Mouse (Mus musculus) inflammation-experienced regulatory T-cells, adult 6 months (primary cell): ENCODE results near the gene Magix. TPM values are rescaled to one million over a fixed set of nuclear protein-coding genes. Genes with fewer than 3 reads are reported as not detected.
A peak's percentile ranks its signal among the peaks of the same experiment; 100 is the strongest.

Source experiments
- ATAC-seq: one replicate; pipeline ENCODE4 v1.8.0; 2017
- polyA plus RNA-seq, 3 experiments: library from polyadenylated mRNA; unstranded; fragments of 100-300 nt; shearing (Covaris generic); gene quantifications; one replicate each; pipeline ENCODE4 v1.2.1; 2017

Gene Magix
- polyA plus RNA-seq, 3 experiments from 2014 or later: not detected

DNA sequence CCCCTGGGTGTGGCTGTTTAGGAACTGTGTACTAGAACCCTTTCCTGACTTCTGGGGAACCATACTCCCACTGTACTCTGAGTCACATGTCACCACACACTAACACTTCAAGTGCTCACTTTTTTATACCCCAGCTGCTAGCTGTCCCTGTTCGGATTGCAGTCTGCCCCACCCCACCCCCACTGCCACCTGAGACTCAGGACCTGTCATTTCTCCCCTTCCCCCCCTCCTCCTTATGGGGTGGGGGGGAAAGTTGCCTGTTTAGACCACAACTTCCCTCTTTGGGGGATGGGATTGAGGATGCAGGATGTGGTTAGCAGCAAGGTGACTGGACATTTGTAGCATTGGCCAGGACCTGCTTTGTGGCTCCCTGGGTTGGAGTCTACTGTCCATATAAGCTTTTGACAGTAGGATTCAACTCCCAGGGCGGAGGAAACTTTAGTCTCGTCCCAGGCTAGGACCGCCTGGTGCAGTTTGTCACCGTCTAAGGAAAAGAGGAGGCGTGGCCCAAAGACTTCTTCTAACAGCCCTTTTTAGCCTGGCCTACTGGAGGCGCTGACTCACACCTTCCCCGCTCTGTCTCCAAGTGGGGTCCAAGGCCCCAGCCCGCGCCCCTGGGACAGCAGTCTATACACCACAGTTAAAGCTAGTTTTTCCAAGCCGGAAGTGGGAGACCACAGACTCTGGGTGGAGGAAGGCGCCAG, 7.3 kb downstream of the Magix start:
- ATAC-seq: peak; percentile 38

DNA sequence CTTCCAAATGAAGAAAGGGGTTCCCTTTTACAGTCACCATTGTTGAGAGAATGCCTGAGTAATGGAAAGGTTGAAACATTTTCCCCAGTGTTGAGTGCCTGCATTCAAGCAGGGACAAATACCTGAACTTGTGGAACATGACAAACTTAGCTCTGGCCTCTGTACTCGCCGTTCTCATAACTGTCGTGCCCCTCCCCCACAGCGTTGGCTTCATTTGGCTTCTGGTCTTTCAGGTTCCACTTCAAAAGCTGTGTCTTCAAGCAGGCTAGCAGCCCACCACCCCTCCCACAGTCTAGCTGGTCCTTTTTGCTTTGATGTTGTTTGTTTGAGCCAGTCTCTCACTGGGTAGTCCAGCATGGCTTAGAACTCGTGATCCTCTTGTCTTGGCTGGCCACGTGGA, 8.3 kb downstream of the Magix start:
- no peak for ATAC-seq

DNA sequence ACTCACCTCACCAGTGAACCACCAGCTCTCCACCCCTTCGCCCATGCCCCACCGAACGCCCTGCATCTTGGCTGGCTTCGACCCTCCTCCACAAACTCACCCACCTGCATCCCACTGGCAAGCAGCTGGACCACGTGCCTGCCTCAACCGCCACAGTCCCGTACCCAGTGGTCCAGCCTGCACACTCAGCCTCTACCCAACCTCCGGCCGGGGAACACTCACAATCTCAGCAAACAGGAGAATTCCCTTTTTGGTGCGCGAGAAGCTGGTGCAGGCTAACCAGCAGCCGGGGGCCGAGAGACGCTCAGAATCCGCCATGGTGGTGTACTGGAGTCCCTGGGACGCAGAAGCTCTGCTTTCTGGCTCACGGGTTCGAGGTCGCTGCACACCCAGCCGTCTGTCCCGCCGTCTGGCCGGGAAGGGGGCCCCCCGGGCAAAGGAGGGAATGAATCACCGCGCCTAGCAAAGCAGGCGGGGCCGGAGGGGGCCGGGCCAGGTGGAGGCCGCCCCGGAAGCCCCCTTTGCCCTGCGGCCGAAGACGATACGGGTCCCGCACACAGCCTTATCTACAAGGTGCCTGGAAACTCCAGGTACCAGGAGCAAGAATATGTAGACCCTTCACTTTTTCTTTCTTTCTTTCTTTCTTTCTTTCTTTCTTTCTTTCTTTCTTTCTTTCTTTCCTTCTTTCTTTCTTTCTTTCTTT, 10.0 kb downstream of the Magix start, which contains the start of gene Plp2:
TSS of gene Plp2 (minus strand) at position 470 of the 703 bp plus-strand sequence.
- ATAC-seq: peak; percentile 20

DNA sequence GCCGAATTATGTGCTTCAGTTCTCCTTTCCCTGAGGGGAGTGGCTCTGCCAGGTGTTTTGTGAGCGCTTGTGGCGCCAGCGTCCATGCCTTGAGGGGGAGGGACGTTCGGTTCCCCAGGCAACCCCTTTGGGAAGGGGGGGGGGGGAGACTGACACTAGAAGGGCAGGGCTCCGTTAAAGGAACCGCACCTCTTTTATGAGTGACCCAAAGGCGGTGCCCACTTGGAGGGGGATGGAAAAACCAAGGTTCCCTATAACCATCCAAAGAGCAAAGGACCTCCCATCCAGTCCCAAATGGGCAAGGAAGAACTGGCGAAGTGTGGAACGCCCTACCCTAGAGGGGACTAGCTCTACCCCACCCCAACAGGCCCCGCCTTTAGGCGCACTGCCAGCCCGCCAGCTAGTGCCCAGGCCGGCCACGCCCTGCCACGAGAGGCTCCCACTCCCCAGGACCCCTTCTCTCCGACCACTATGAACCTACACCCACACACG, 10.6 kb downstream of the Magix start:
- ATAC-seq: peak; percentile 26

DNA sequence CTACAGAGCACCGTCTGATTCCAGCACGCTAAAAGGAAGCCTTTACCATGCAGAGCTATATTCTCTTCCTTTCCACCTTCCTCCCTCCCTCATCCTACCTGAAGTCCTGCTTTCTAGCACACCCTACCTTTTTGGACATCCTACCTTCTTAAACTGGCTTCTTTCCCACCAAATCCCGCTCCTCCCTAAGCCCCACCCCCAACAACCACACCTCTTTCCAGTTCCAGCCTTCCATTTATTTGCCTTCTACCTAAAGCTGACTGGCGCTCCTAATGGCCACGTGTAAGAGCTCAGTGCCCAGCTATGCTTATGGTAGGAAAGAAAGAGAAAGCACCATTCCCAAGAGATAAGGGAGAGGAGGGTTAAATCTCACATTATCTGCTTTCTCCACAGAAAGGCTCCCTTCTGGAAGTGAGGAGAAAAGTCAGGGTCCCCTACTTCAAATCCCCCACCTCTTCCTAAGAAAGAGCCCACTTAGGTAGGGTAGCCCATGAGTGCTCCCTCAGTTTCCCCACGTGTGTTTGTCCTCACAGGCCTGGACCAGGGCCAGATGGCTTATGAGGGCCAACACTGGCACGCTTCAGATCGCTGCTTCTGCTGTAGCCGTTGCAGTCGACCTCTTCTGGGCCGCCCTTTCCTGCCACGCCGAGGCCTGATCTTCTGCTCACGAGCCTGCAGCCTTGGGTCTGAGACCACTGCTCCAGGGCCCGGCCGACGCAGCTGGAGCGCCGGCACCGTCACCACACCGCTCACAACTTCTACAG, 15.1 kb downstream of the Magix start:
- ATAC-seq: no peak

DNA sequence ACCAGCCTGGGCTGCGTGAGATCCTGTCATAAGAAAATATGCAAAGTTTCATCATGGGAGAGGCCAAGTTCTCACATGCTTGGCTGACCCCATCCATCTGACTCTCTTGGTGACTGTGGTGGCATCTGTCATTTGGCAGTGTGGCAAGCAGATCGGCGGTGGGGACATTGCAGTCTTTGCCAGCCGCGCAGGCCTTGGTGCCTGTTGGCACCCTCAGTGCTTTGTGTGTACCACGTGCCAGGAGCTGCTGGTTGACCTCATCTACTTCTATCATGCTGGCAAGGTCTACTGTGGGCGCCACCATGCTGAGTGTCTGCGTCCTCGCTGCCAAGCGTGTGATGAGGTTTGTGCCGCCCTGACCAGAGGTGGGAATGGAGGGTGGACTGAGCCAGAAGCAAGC, 16.3 kb downstream of the Magix start:
- ATAC-seq: no peak

DNA sequence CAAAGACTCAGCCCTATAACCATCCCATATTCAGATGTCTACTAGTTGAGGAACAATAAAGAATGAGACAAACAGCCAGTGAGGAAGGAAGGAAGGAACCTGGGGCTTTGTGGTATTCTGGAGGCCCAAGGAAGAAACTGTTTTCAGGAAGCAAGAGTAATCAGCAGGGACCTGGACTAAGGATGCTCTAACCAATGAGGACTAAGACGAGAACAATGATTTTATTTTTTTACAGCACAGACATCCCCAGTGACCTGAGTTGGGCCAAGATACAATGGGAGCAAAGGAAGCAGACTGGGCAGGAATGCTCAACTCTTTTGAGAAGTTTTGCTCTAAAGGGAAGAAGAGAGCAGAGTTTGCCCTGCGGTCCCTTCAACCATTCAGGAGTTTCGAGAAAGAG, 18.1 kb downstream of the Magix start:
- ATAC-seq: no peak

DNA sequence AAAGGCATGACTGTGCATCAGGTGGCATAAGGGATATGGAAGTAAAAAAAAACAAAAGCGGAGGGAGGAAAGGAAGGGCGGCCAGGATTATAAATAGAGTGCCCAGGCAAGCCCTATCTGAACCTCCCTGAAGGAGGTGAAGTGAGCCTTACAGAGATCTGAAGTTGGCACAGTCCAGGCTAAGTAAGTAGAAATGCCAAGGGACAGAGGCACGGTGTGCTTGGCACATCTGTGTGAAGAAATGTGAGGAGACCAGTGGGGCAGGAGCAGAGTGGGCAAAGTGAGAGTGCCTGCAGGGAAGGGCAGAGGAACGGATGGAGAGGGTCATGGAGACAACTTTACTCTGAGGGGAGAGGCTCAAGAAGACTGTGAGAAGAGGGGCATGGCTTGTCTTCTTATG, 20.0 kb downstream of the Magix start:
- ATAC-seq: no peak

DNA sequence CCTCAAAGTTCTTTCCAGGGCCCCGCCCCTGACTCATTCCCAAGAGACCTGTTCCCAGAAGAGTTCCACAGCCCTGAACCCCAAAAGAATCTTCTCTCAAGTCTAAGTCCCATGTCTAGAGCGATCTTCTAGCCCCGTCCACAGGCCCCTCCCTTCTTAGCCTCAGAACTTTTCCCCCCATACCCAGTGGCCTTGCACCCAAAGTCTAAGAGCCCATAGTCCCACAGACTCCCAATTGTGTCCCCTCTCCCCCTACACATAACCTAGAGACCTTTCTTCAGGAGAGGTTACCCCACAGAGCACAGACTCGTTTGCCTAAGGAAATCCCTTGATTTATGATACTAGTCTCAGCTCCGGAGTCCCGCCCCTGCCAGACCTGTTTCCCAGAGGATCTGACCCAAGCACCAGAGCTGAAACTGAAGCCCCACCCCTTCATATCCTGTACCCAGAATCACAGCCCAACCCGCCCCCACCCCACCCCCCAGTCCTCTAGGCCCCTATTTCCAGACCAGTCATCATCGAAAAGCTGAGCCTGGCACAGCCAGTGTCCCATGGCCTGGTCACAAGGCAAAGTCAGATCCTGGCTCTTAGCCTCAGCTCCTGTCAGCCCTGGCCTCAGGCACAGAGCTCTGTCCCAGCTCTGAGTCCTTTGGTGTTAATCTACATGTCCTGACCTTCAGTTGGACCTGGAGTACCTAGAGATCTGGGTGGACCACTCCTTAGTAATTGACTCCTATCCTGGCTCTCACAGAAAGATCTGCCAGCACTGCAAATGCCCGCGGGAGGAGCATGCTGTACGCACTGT, 22.1 kb downstream of the Magix start:
- no peak for ATAC-seq

DNA sequence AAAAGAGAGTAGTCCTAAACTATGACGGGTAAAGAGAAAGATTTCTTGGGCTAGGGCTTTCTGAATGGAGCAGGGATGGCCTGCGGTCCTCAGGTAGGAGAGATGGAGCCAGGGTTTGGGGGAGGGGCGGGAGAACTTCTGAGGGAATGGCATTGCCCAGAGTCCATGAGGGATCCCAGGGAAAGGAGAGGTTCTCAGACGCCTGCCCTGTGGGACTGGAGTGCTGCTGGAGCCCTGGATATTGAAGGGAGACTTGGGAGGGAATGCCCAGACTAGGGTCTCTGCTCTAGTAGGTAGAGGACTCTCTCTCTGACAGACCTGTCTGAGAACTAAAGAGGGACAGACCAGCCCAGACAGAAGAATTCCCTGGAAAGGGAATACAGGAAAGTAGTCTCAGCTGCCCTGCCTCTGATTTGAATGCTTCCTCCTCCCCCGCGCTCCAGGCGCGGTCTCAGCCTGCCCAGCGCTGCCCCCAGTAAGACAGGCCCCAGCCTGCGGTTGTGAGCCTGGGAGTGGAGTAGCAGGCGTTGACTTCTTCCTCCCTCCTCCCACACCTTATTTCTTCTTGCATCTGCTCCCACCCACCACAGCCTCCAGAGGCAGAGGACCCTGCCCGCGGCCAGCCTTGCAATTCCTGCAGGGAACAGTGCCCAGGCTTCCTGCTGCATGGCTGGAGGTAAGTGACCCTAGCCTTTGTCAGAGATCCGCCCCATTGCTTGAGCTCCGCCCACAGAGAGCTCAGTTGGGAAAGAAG, 22.8 kb downstream of the Magix start:
- no peak for ATAC-seq

DNA sequence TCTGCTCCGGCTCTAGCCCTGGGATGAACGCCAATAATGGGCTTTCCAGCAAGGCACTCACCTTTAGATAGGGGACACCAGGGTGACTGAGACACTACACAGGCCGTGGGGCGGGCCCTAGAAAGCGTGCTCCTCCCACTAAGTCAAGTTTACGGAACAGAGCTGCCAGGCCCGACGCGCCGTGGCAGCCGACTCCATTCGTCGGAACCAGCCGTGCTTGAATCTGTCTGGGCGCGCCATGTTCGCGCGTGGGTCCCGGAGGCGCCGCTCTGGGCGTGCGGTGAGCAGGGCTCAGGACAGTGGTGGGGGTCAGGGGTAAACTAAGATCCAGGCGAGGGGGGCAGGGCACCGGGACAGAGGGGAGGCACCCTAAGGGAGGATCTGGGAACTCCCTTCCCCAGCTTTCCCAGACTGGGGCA, 23.8 kb downstream of the Magix start, which contains the start of gene Prickle3:
TSS of gene Prickle3 (plus strand) at position 40 of the 419 bp plus-strand sequence.
- peak; percentile 96 for ATAC-seq

DNA sequence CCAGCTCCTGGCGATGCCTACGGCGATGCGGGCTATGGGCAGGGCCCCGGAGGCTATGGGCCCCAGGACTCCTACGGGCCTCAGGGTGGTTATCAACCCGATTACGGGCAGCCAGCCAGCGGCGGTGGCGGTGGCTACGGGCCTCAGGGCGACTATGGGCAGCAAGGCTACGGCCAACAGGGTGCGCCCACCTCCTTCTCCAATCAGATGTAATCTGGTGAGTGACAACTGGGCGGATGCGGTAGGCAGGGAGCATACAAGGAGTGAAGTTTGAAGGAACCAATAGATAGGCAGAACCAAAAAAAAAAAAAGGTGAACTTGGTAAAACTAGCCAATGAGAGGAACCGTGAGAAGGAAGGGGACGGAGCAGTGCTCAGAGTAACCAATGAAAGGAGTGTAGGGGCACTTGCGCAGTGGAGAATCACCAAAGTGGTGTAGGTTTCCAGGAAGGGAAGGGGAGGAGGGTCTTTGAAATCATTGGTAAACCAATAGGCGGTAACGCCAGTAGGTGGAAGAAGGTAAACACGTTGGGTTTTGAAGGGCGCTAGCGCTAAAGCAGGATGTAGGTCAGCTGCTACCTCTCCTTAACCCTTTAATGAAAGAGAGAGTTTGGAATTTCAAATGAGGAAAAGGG, 32.3 kb downstream of the Magix start:
- peak; percentile 91 for ATAC-seq

DNA sequence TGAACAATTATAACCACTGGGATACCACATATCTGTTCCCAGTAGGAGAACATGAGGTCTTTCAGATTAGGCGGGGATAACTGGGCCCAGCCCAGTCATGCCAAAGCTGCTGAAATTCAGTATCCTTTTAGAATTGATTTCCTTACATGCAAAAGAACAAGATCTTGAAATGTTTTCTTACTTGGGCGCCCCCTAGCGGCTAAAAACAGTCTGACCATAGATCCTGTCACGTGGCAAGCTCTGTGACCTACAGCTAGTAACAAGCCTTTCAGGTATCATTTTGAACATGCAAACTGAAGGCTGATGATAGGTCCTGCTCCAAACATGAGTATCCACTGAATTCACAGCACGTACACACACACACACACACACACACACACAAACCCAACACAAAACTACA, 35.7 kb downstream of the Magix start:
- ATAC-seq: peak; percentile 20

DNA sequence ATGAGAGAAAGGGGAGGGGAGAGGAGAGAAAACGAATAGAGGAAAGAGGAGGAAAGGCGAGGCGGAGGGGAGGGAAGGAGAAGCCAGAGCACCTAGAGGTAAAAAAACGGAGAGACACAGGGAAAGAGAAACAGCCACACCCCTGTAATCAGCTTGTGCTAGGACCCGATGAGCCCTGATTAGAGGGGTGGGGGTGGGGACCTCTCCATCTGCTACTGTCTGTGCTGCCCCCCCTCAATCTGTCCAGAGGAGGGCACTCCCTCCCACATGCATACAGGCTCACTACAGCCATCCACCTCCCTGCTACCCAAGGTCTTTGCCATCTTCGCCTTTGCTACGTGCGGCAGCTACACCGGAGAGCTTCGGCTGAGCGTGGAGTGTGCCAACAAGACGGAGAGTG, 40.3 kb downstream of the Magix start:
- no peak for ATAC-seq

DNA sequence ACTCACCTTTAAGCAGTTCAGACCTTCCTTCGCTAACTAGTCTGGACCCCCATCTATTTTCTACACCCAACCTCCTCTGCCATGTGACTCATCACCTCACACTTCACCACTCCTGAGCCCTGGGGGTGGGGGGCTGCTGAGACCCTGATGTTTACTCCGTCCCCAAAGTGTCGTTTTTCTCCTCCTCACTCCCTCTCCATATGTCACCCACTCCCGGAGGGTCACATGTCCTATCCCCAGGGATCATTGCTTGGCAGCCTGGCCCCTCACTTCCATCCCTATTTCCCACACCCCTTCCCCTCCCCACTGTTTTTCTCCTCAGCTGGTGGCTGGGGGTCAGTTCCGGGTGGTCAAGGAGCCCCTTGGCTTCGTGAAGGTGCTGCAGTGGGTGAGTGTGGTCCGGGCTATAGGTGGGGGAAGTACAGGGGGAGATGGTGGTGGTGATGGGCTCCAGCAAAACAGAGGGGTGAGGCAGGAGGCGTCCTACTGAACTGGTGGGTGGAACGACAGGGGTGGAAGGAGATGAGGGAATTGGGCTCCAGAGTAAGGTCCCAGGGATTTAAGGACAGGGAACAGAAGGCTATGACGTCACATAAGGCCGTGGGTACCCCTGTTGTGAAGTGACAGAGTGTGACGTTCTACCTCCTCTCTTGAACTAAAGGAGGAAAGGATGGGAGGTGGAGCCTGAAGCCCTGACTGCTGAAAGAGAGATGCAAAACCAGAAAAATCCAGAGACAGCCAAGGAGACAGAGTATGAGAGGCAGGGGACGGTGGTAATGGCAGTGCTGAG, 41.3 kb downstream of the Magix start:
- no peak for ATAC-seq

DNA sequence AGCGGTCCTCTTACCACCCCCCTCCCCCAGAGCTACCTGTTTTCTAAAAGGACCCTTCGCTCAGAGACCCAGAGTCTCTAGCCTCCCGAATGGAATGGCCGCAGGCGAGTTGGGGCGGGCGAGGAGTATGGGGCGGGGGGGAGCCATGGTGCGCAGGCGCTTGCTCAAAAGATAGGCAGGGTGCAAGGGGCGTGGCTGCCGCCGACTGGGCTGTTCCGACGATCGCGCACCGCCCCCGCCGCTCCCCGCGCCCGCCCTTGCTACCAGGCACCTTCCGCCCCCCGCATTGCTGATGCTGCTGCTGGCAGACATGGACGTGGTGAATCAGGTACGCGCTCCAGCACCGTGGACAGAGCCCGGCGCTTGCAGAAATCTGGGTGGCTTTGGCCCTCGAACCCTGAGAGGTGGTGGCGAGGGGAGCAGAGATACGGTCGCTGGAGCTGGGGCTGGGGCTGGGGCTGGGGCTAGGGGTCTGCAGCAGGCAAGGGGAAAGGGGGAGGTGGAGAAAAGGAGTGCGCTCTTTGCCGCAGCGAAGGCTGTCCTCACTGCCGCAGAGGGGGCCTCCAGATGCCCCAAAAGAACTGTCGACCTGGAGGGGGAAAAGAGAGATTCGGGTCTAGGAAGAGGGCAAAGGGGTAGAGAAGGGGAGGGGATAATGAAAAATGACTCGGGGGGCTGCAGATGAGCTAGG, 42.5 kb downstream of the Magix start, which contains the start of gene Syp:
TSS of gene Syp (plus strand) at position 71 of the 691 bp plus-strand sequence.
- ATAC-seq: peak; percentile 86

DNA sequence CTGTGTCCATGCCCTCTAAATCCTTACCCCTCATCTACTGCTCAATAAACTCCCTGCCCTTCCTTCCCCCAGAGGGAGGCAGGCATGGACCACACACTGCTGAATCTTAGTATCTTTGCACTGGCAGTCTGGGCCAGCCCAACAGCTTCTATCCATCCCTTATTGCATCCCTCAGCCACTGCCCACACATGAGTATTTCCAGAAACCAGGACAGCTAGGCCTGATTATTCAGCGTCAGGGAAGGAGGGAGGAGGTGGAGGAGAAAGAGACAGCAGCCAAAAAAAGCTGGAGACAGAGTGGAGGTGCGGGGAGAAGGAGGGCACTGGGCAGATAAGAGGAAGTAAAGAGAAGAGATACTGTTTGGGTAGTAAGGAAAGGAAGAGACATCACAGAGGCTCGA, 46.0 kb downstream of the Magix start:
- no peak for ATAC-seq

DNA sequence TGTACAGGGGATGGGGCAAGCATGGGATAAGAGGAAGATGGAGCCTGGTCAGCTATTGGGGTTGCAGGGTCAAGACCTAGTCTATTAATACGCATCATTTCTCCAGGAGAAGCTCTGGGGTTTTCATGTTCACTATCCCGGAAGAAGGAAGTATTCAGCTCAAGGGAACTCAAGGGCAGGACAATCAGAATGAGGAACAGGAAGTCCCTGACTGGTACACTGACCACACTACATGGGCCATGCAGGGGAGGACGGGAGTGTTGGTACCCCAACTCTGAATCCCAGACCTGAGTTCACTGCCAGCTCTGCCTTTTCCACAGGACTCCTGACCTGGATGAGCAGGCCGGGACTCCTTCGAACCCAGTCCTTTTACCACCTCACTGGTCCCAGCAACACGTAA, 48.5 kb downstream of the Magix start:
- no peak for ATAC-seq
